Comparison of ENCODE assay signal across 8 mouse cellular contexts in the genomic region with DNA sequence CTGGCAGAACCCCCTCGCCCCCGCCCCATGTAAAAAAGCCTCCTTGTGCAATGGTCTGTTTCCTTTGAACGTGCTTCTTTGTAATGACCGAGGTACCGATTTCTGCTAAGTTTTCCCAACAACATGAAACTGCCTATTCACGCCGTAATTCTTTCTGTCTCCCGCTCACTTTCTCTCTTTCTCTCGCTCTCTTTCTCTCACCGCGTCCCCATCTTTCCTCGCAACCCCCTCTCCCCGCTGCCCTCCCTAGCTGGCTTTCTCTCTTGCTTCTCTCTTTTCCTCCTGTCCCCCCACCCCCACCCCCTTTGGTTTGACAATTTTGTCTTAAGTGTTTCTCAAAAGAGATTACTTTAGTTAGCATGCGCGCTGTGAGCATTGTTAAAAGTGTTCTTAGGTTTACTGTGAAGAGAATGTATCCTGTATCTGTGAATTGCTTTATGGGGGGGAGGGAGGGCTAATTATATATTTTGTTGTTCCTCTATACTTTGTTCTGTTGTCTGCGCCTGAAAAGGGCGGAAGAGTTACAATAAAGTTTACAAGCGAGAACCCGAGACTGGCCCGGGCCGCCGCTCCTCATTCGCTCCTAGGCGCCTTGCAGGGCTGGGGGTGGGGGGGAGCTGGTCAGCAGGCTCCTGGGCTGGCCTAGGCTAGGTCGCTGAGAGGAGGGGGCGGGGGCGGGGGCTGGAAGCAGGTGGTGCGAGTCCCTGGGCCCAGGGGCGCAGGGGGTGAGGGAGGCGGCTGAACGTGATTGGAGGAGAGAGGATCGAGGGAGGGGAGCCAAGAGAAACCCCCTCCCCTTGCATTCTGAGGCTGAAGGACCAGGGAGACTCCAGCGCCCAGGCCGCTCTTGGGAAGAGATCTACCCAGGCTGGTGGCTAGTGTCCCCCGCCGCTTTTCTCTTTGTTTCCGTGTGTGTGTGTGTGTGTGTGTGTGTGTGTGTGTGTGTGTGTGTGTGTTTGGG. TPM values are rescaled to one million over a fixed set of nuclear protein-coding genes. Genes with fewer than 3 reads are reported as not detected.
A peak's percentile ranks its signal among the peaks of the same experiment; 100 is the strongest.
DNase-seq lines count a peak whose midpoint lies in the region; ATAC-seq and TF ChIP-seq lines count a peak whose summit lies in the region.

No protein-coding gene starts in this region.

- H3K4me3 ChIP-seq in hindbrain, embryonic 12.5 days = peak overlapping the region; percentile 34
- peak overlapping the region; percentile 25 for H3K4me3 ChIP-seq in limb, embryonic 14.5 days (replicated peaks; ENCODE audit: low read length)
- H3K4me3 ChIP-seq in stomach, embryonic 16.5 days (replicated peaks; ENCODE audit: low read length) = peak overlapping the region; percentile 55

- TF ChIP-seq POLR2A in limb, embryonic 14.5 days (IDR thresholded peaks at IDR 0.05; ENCODE audit: borderline replicate concordance, extremely low read depth, insufficient read depth, insufficient read length) = no peak

- under 1% methylated on average over 34 of the region's 37 CpGs for WGBS in hindbrain, embryonic 12.5 days
- WGBS in limb, embryonic 14.5 days = under 1% methylated on average over 31 of the region's 37 CpGs
- 1% methylated on average over 33 of the region's 37 CpGs for WGBS in stomach, embryonic 16.5 days

- no peaks in the 10 kb centered on the region for H3K9me3 ChIP-seq in hindbrain, embryonic 12.5 days (replicated peaks)
- H3K9me3 ChIP-seq in limb, embryonic 14.5 days (ENCODE audit: control insufficient read depth, low read length) = no peaks in the 10 kb centered on the region
- H3K9me3 ChIP-seq in stomach, embryonic 16.5 days (replicated peaks; ENCODE audit: control insufficient read depth, low read length) = no peaks in the 10 kb centered on the region

- H3K36me3 ChIP-seq in hindbrain, embryonic 12.5 days = no peaks in the 10 kb centered on the region
- no peaks in the 10 kb centered on the region for H3K36me3 ChIP-seq in limb, embryonic 14.5 days (ENCODE audit: control insufficient read depth, insufficient read depth, low read length)
- H3K36me3 ChIP-seq in stomach, embryonic 16.5 days (ENCODE audit: control insufficient read depth, insufficient read depth, low read length) = no peaks in the 10 kb centered on the region

- H3K27me3 ChIP-seq in hindbrain, embryonic 12.5 days = peaks cover 97% of the 10 kb centered on the region
- H3K27me3 ChIP-seq in limb, embryonic 14.5 days (ENCODE audit: control insufficient read depth, insufficient read depth, low read length) = peaks cover 97% of the 10 kb centered on the region
- peaks cover 48% of the 10 kb centered on the region for H3K27me3 ChIP-seq in stomach, embryonic 16.5 days (ENCODE audit: control insufficient read depth, insufficient read depth, low read length)

- peak overlapping the region; percentile 67; the same call in 1 of the 2 replicates for H3K27ac ChIP-seq in hindbrain, embryonic 12.5 days
- no peak overlapping the region for H3K27ac ChIP-seq in limb, embryonic 14.5 days (replicated peaks; ENCODE audit: low read depth, low read length)
- H3K27ac ChIP-seq in stomach, embryonic 16.5 days (ENCODE audit: low read length) = peak overlapping the region; percentile 90

- peak; percentile 32; the same call in 1 of the 2 replicates for ATAC-seq in hindbrain, embryonic 12.5 days (ENCODE audit: low FRiP score)
- no peak for ATAC-seq in limb, embryonic 14.5 days (ENCODE audit: low FRiP score, low read depth)
- ATAC-seq in stomach, embryonic 16.5 days (ENCODE audit: insufficient read depth, low FRiP score) = peak; percentile 79
- ATAC-seq in erythroblast, adult 5-6 weeks (replicated peaks; ENCODE audit: low FRiP score, poor library complexity, severe bottlenecking) = no peak

- H3K4me1 ChIP-seq in hindbrain, embryonic 12.5 days = peaks cover 14% of the 10 kb centered on the region; the same call in 1 of the 2 replicates
- H3K4me1 ChIP-seq in limb, embryonic 14.5 days (ENCODE audit: control insufficient read depth, insufficient read depth, low read length) = peaks cover 4% of the 10 kb centered on the region; the same call in 1 of the 2 replicates
- H3K4me1 ChIP-seq in stomach, embryonic 16.5 days (ENCODE audit: control insufficient read depth, insufficient read depth, low read length) = no peaks in the 10 kb centered on the region

- peak overlapping the region; percentile 44 for H3K4me2 ChIP-seq in hindbrain, embryonic 12.5 days (replicated peaks)
- H3K4me2 ChIP-seq in limb, embryonic 14.5 days (replicated peaks; ENCODE audit: low read depth, low read length, severe bottlenecking) = peak overlapping the region; percentile 41
- peak overlapping the region; percentile 65 for H3K4me2 ChIP-seq in stomach, embryonic 16.5 days (ENCODE audit: low read depth, low read length)

- H3K9ac ChIP-seq in hindbrain, embryonic 12.5 days = peak overlapping the region; percentile 51
- no peak overlapping the region for H3K9ac ChIP-seq in limb, embryonic 14.5 days (ENCODE audit: low read depth, low read length, severe bottlenecking)
- peak overlapping the region; percentile 69 for H3K9ac ChIP-seq in stomach, embryonic 16.5 days (ENCODE audit: low read length)

- peak; percentile 20 for DNase-seq in ovary, postnatal 36 days (ENCODE audit: low spot score)
- no peak for DNase-seq in ovary, postnatal 10 days (ENCODE audit: low spot score)
- no peak for DNase-seq in limb, embryonic 14.5 days (ENCODE audit: low spot score)
- no peak for DNase-seq in cerebellum, adult 18-20 months
- no peak for DNase-seq in spleen, postnatal 36 days (ENCODE audit: low spot score in 2 of 2)

RNA-seq across cellular contexts. Expression of a gene that starts 1.4 kb away (rescaled TPM):
- polyA plus RNA-seq in hindbrain, embryonic 12.5 days (2016; fragmentation: Nextera tagmentation; extraction: Ambion mirVana) = 9.6 and 11.0 TPM in 2 replicates
- 2.0 and 2.7 TPM in 2 replicates for polyA plus RNA-seq in limb, embryonic 14.5 days (2012; rRNA removed)
- 2.2 and 4.4 TPM in 2 replicates for polyA plus RNA-seq in limb, embryonic 14.5 days (2014; fragmentation: Nextera tagmentation; extraction: Ambion mirVana)
- polyA plus RNA-seq in stomach, embryonic 16.5 days (2015; fragmentation: Nextera tagmentation; extraction: Ambion mirVana) = 6.3 and 8.3 TPM in 2 replicates
- total RNA-seq in erythroblast, adult 5-6 weeks (2015; ENCODE audit: low replicate concordance) = not detected in 2 replicates
- not detected in 2 replicates for total RNA-seq in erythroblast, adult 5-6 weeks (2017; ENCODE audit: low replicate concordance)

RNA-seq across cellular contexts. Expression of a gene that starts 3.3 kb away (rescaled TPM):
- polyA plus RNA-seq in hindbrain, embryonic 12.5 days (2016; fragmentation: Nextera tagmentation; extraction: Ambion mirVana) = 4.4 and 8.1 TPM in 2 replicates
- polyA plus RNA-seq in limb, embryonic 14.5 days (2012; rRNA removed) = 2.1 and 2.3 TPM in 2 replicates
- polyA plus RNA-seq in limb, embryonic 14.5 days (2014; fragmentation: Nextera tagmentation; extraction: Ambion mirVana) = 0.10 and 0.43 TPM in 2 replicates
- polyA plus RNA-seq in stomach, embryonic 16.5 days (2015; fragmentation: Nextera tagmentation; extraction: Ambion mirVana) = 0.44 and 1.5 TPM in 2 replicates
- not detected in 2 replicates for total RNA-seq in erythroblast, adult 5-6 weeks (2015; ENCODE audit: low replicate concordance)
- not detected in 2 replicates for total RNA-seq in erythroblast, adult 5-6 weeks (2017; ENCODE audit: low replicate concordance)

RNA-seq across cellular contexts. Expression of a gene that starts 7.2 kb away (rescaled TPM):
- polyA plus RNA-seq in hindbrain, embryonic 12.5 days (2016; fragmentation: Nextera tagmentation; extraction: Ambion mirVana) = 60.0 and 64.5 TPM in 2 replicates
- 2.2 and 2.8 TPM in 2 replicates for polyA plus RNA-seq in limb, embryonic 14.5 days (2012; rRNA removed)
- polyA plus RNA-seq in limb, embryonic 14.5 days (2014; fragmentation: Nextera tagmentation; extraction: Ambion mirVana) = 0.30 and 0.61 TPM in 2 replicates
- 5.6 and 8.3 TPM in 2 replicates for polyA plus RNA-seq in stomach, embryonic 16.5 days (2015; fragmentation: Nextera tagmentation; extraction: Ambion mirVana)
- not detected in 2 replicates for total RNA-seq in erythroblast, adult 5-6 weeks (2015; ENCODE audit: low replicate concordance)
- total RNA-seq in erythroblast, adult 5-6 weeks (2017; ENCODE audit: low replicate concordance) = not detected in 2 replicates

RNA-seq across cellular contexts. Expression of a gene that starts 13.8 kb away (rescaled TPM):
- 0.36 and 0.46 TPM in 2 replicates for polyA plus RNA-seq in hindbrain, embryonic 12.5 days (2016; fragmentation: Nextera tagmentation; extraction: Ambion mirVana)
- 3.2 and 4.4 TPM in 2 replicates for polyA plus RNA-seq in limb, embryonic 14.5 days (2012; rRNA removed)
- 1.1 and 1.2 TPM in 2 replicates for polyA plus RNA-seq in limb, embryonic 14.5 days (2014; fragmentation: Nextera tagmentation; extraction: Ambion mirVana)
- polyA plus RNA-seq in stomach, embryonic 16.5 days (2015; fragmentation: Nextera tagmentation; extraction: Ambion mirVana) = 0.14 and 0.16 TPM in 2 replicates
- total RNA-seq in erythroblast, adult 5-6 weeks (2015; ENCODE audit: low replicate concordance) = not detected in 2 replicates
- total RNA-seq in erythroblast, adult 5-6 weeks (2017; ENCODE audit: low replicate concordance) = 0.56 TPM in 1 of 2 replicates, not detected in the other

RNA-seq across cellular contexts. Expression of a gene that starts 18.1 kb away (rescaled TPM):
- 74.3 and 126 TPM in 2 replicates for polyA plus RNA-seq in hindbrain, embryonic 12.5 days (2016; fragmentation: Nextera tagmentation; extraction: Ambion mirVana)
- 1.8 TPM in 2 replicates for polyA plus RNA-seq in limb, embryonic 14.5 days (2012; rRNA removed)
- polyA plus RNA-seq in limb, embryonic 14.5 days (2014; fragmentation: Nextera tagmentation; extraction: Ambion mirVana) = 0.51 and 0.85 TPM in 2 replicates
- 13.8 TPM in 2 replicates for polyA plus RNA-seq in stomach, embryonic 16.5 days (2015; fragmentation: Nextera tagmentation; extraction: Ambion mirVana)
- not detected in 2 replicates for total RNA-seq in erythroblast, adult 5-6 weeks (2015; ENCODE audit: low replicate concordance)
- not detected in 2 replicates for total RNA-seq in erythroblast, adult 5-6 weeks (2017; ENCODE audit: low replicate concordance)

Comparison
In these comparisons a context has a peak if more than half of its experiments do, and no peak if none do; other contexts are left out.
1. ATAC-seq: peak in hindbrain, embryonic 12.5 days (single experiment) and stomach, embryonic 16.5 days (single experiment); none in limb, embryonic 14.5 days (single experiment) and erythroblast, adult 5-6 weeks (single experiment).
2. Peak in every context shown above with its lines, with median percentiles within 50 percentile points of each other: H3K4me2 ChIP-seq and H3K4me3 ChIP-seq.